Mouse (Mus musculus): ENCODE results near the gene Dxo.
A peak's percentile ranks its signal among the peaks of the same experiment; 100 is the strongest.
"Not testable (repeated sequence)": the region's sequence is repeated elsewhere in the genome, so short reads cannot be mapped to it uniquely, and the experiment has no call there.

Dxo gene

GRCm38 (mm10) chr17:34830776-34831175 is 6.0 kb upstream of the Dxo start:
- not testable (repeated sequence) for DNase-seq (ENCODE audit: low read depth, low spot score)

- no peak for DNase-seq (ENCODE audit: low read depth, low spot score)
Measured at GRCm38 (mm10) chr17:34836155-34836855, 514 bp upstream of the Dxo start.

GRCm38 (mm10) chr17:34837464-34838324 is 875 bp downstream of the Dxo start:
- no peak for DNase-seq (ENCODE audit: low read depth, low spot score)

- DNase-seq (ENCODE audit: low read depth, low spot score), result no peak
Measured at GRCm38 (mm10) chr17:34838785-34839184, 2.0 kb downstream of the Dxo start.

GRCm38 (mm10) chr17:34840736-34841307 is 4.0 kb downstream of the Dxo start:
- no peak for DNase-seq (ENCODE audit: low read depth, low spot score)

GRCm38 (mm10) chr17:34844884-34845283 is 8.1 kb downstream of the Dxo start:
- DNase-seq (ENCODE audit: low read depth, low spot score), result no peak

GRCm38 (mm10) chr17:34847192-34847591 is 10.4 kb downstream of the Dxo start:
- no peak for DNase-seq (ENCODE audit: low read depth, low spot score)

GRCm38 (mm10) chr17:34847615-34848014 is 10.8 kb downstream of the Dxo start:
- no peak for DNase-seq (ENCODE audit: low read depth, low spot score)

GRCm38 (mm10) chr17:34849722-34850516 is 13.1 kb downstream of the Dxo start, which contains the start of the genes Skiv2l and Nelfe:
TSS of gene Skiv2l (minus strand) at chr17:34850210.
TSS of gene Nelfe (plus strand) at chr17:34850391.
- DNase-seq (ENCODE audit: low read depth, low spot score), result peak; percentile 98

GRCm38 (mm10) chr17:34850517-34851125 is 13.8 kb downstream of the Dxo start:
- DNase-seq (ENCODE audit: low read depth, low spot score), result no peak

- no peak for DNase-seq (ENCODE audit: low read depth, low spot score)
Measured at GRCm38 (mm10) chr17:34853511-34853910, 16.7 kb downstream of the Dxo start.

GRCm38 (mm10) chr17:34854761-34855160 is 17.9 kb downstream of the Dxo start:
- no peak for DNase-seq (ENCODE audit: low read depth, low spot score)

GRCm38 (mm10) chr17:34855825-34856224 is 19.0 kb downstream of the Dxo start:
- peak; percentile 54 for DNase-seq (ENCODE audit: low read depth, low spot score)

- DNase-seq (ENCODE audit: low read depth, low spot score), result no peak
Measured at GRCm38 (mm10) chr17:34858670-34859069, 21.9 kb downstream of the Dxo start.

GRCm38 (mm10) chr17:34860514-34860913 is 23.7 kb downstream of the Dxo start:
- DNase-seq (ENCODE audit: low read depth, low spot score), result no peak

- DNase-seq (ENCODE audit: low read depth, low spot score), result no peak
Measured at GRCm38 (mm10) chr17:34861704-34862415, 25.0 kb downstream of the Dxo start.

GRCm38 (mm10) chr17:34862416-34863081 is 25.7 kb downstream of the Dxo start, which contains the start of gene Cfb:
TSS of gene Cfb (minus strand) at chr17:34862518.
- DNase-seq (ENCODE audit: low read depth, low spot score), result no peak

- no peak for DNase-seq (ENCODE audit: low read depth, low spot score)
Measured at GRCm38 (mm10) chr17:34865981-34866380, 29.2 kb downstream of the Dxo start.

GRCm38 (mm10) chr17:34874321-34874720 is 37.5 kb downstream of the Dxo start:
- no peak for DNase-seq (ENCODE audit: low read depth, low spot score)
